Mouse (Mus musculus): ENCODE results near the gene Fcer2a. TPM values are rescaled to one million over a fixed set of nuclear protein-coding genes. Genes with fewer than 3 reads are reported as not detected.

Gene Fcer2a
- polyA plus RNA-seq, 1 experiment from 2014 or later, result 0.14 TPM

DNA sequence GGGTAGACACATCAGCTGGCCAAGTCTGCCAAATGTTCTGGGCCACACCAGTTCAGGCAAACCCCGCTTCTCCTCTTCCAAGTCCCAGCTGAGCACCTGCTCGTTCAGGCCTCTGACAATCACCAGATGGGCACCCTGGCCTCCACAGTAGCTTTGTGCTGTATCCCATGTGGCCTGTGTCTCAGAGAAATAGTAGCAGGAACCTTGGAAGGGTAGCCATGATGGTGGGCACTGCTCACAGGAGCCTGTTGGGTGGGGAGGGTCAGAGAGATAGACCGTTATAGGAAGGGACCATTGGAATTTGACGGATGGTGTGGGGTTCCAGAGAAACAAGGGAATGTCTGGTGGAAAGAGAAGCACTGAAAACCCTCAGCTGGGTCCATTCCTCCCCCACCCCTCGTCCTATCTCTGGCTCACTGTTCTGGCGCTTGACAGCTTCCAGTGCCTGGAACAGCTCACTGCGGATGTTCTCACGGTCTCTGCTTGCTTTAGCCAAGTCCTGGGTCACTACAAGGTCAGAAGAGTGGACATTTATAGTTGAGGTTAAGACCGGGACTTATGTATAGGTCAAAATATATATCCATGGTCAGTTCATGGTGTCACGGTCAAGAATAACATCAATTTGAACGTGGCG is 23.5 kb upstream of the Fcer2a start:
- ATAC-seq, result peak; percentile 53
- no peak for DNase-seq (ENCODE audit: low spot score)
- Histone ChIP-seq H3K9me3 (ENCODE audit: low read length) (no peaks in the 10 kb centered on the region), H3K9ac (replicated peaks; ENCODE audit: low read depth) (no peak overlapping the region), H3K4me3 (ENCODE audit: low read depth, low read length) (no peak overlapping the region), H3K27me3 (replicated peaks; ENCODE audit: insufficient read depth, low read length) (no peaks in the 10 kb centered on the region), H3K4me2 (replicated peaks; ENCODE audit: low read depth, low read length) (no peak overlapping the region), H3K27ac (ENCODE audit: low read length) (no peak overlapping the region), H3K36me3 (ENCODE audit: insufficient read depth, low read length) (no peaks in the 10 kb centered on the region), H3K4me1 (ENCODE audit: insufficient read depth, low read depth, low read length) (no peaks in the 10 kb centered on the region)
- WGBS, result 74% methylated on average over 12 of the region's 12 CpGs
- TF ChIP-seq CTCF (IDR thresholded peaks at IDR 0.05) (no peak), EP300 (IDR thresholded peaks at IDR 0.05) (no peak)

- no peaks in the 10 kb centered on the region for H3K4me1 ChIP-seq (ENCODE audit: insufficient read depth, low read depth, low read length)
- DNase-seq (ENCODE audit: low spot score), result peak; percentile 30
- no peaks in the 10 kb centered on the region for H3K36me3 ChIP-seq (ENCODE audit: insufficient read depth, low read length)
- no peak overlapping the region for H3K9ac ChIP-seq (replicated peaks; ENCODE audit: low read depth)
- ATAC-seq, result no peak
- TF ChIP-seq CTCF (IDR thresholded peaks at IDR 0.05), result no peak
- TF ChIP-seq EP300 (IDR thresholded peaks at IDR 0.05), result peak; percentile 57
- H3K27me3 ChIP-seq (replicated peaks; ENCODE audit: insufficient read depth, low read length), result no peaks in the 10 kb centered on the region
- H3K27ac ChIP-seq (ENCODE audit: low read length), result no peak overlapping the region
- 32% methylated on average over 2 of the region's 2 CpGs for WGBS
- H3K9me3 ChIP-seq (ENCODE audit: low read length), result no peaks in the 10 kb centered on the region
- H3K4me2 ChIP-seq (replicated peaks; ENCODE audit: low read depth, low read length), result no peak overlapping the region
- H3K4me3 ChIP-seq (ENCODE audit: low read depth, low read length), result no peak overlapping the region
These were observed 17.7 kb upstream of the Fcer2a start for GRCm38 (mm10) chr8:3711646-3712045.

GRCm38 (mm10) chr8:3710312-3710711 is 16.3 kb upstream of the Fcer2a start:
- Histone ChIP-seq H3K36me3 (ENCODE audit: insufficient read depth, low read length) (no peaks in the 10 kb centered on the region), H3K27ac (ENCODE audit: low read length) (no peak overlapping the region), H3K9ac (replicated peaks; ENCODE audit: low read depth) (no peak overlapping the region), H3K4me3 (ENCODE audit: low read depth, low read length) (no peak overlapping the region), H3K4me1 (ENCODE audit: insufficient read depth, low read depth, low read length) (no peaks in the 10 kb centered on the region), H3K4me2 (replicated peaks; ENCODE audit: low read depth, low read length) (no peak overlapping the region), H3K27me3 (replicated peaks; ENCODE audit: insufficient read depth, low read length) (no peaks in the 10 kb centered on the region), H3K9me3 (ENCODE audit: low read length) (no peaks in the 10 kb centered on the region)
- 65% methylated on average over 3 of the region's 3 CpGs for WGBS
- TF ChIP-seq EP300 (IDR thresholded peaks at IDR 0.05), result no peak
- TF ChIP-seq CTCF (IDR thresholded peaks at IDR 0.05), result no peak
- ATAC-seq, result no peak
- DNase-seq (ENCODE audit: low spot score), result no peak

DNA sequence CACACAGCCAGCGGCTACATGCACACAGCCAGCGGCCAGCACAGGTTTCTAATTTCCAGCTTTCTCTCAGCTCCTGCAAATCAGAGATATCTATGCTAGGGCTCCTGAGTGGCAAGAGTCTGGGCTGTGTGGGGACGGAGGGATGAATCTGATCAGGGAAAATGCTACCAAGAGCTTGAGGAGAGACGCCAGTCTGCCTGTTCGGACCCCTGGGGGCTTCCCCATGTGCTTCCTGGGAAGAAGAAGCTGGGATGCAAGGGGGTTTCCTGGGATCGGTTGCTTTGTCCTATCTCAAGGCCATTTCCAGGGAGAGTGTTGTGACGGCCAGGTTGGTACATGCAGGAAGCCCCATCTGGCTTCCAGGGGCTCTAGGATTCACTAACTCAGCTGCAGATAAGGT is 13.6 kb upstream of the Fcer2a start:
- no peak overlapping the region for H3K27ac ChIP-seq (ENCODE audit: low read length)
- DNase-seq (ENCODE audit: low spot score) (no peak), ATAC-seq (no peak)
- no peaks in the 10 kb centered on the region for H3K27me3 ChIP-seq (replicated peaks; ENCODE audit: insufficient read depth, low read length)
- H3K4me1 ChIP-seq (ENCODE audit: insufficient read depth, low read depth, low read length), result no peaks in the 10 kb centered on the region
- H3K4me2 ChIP-seq (replicated peaks; ENCODE audit: low read depth, low read length), result no peak overlapping the region
- TF ChIP-seq CTCF (IDR thresholded peaks at IDR 0.05), result no peak
- TF ChIP-seq EP300 (IDR thresholded peaks at IDR 0.05), result no peak
- no peaks in the 10 kb centered on the region for H3K9me3 ChIP-seq (ENCODE audit: low read length)
- WGBS, result 61% methylated on average over 7 of the region's 7 CpGs
- no peaks in the 10 kb centered on the region for H3K36me3 ChIP-seq (ENCODE audit: insufficient read depth, low read length)
- H3K9ac ChIP-seq (replicated peaks; ENCODE audit: low read depth), result no peak overlapping the region
- H3K4me3 ChIP-seq (ENCODE audit: low read depth, low read length), result no peak overlapping the region

- Histone ChIP-seq H3K4me1 (ENCODE audit: insufficient read depth, low read depth, low read length) (no peaks in the 10 kb centered on the region), H3K4me3 (ENCODE audit: low read depth, low read length) (no peak overlapping the region), H3K9me3 (ENCODE audit: low read length) (no peaks in the 10 kb centered on the region), H3K4me2 (replicated peaks; ENCODE audit: low read depth, low read length) (no peak overlapping the region), H3K27me3 (replicated peaks; ENCODE audit: insufficient read depth, low read length) (no peaks in the 10 kb centered on the region), H3K36me3 (ENCODE audit: insufficient read depth, low read length) (no peaks in the 10 kb centered on the region), H3K27ac (ENCODE audit: low read length) (no peak overlapping the region), H3K9ac (replicated peaks; ENCODE audit: low read depth) (no peak overlapping the region)
- ATAC-seq, result no peak
- TF ChIP-seq EP300 (IDR thresholded peaks at IDR 0.05) (no peak), CTCF (IDR thresholded peaks at IDR 0.05) (peak; percentile 55)
- 71% methylated on average over 4 of the region's 4 CpGs for WGBS
- no peak for DNase-seq (ENCODE audit: low spot score)
These were observed 11.7 kb upstream of the Fcer2a start for GRCm38 (mm10) chr8:3705711-3706110.

GRCm38 (mm10) chr8:3701491-3701890 is 7.5 kb upstream of the Fcer2a start:
- no peaks in the 10 kb centered on the region for H3K27me3 ChIP-seq (replicated peaks; ENCODE audit: insufficient read depth, low read length)
- no peaks in the 10 kb centered on the region for H3K9me3 ChIP-seq (ENCODE audit: low read length)
- no peak overlapping the region for H3K4me3 ChIP-seq (ENCODE audit: low read depth, low read length)
- no peak overlapping the region for H3K9ac ChIP-seq (replicated peaks; ENCODE audit: low read depth)
- ATAC-seq (no peak), DNase-seq (ENCODE audit: low spot score) (no peak)
- no peaks in the 10 kb centered on the region for H3K4me1 ChIP-seq (ENCODE audit: insufficient read depth, low read depth, low read length)
- WGBS, result 92% methylated on average over 1 of the region's 1 CpGs
- no peaks in the 10 kb centered on the region for H3K36me3 ChIP-seq (ENCODE audit: insufficient read depth, low read length)
- no peak overlapping the region for H3K4me2 ChIP-seq (replicated peaks; ENCODE audit: low read depth, low read length)
- no peak for TF ChIP-seq EP300 (IDR thresholded peaks at IDR 0.05)
- TF ChIP-seq CTCF (IDR thresholded peaks at IDR 0.05), result no peak
- no peak overlapping the region for H3K27ac ChIP-seq (ENCODE audit: low read length)

- Histone ChIP-seq H3K9ac (replicated peaks; ENCODE audit: low read depth) (no peak overlapping the region), H3K36me3 (ENCODE audit: insufficient read depth, low read length) (no peaks in the 10 kb centered on the region), H3K4me1 (ENCODE audit: insufficient read depth, low read depth, low read length) (no peaks in the 10 kb centered on the region), H3K27ac (ENCODE audit: low read length) (no peak overlapping the region), H3K4me3 (ENCODE audit: low read depth, low read length) (no peak overlapping the region), H3K27me3 (replicated peaks; ENCODE audit: insufficient read depth, low read length) (no peaks in the 10 kb centered on the region), H3K9me3 (ENCODE audit: low read length) (no peaks in the 10 kb centered on the region), H3K4me2 (replicated peaks; ENCODE audit: low read depth, low read length) (no peak overlapping the region)
- 52% methylated on average over 3 of the region's 3 CpGs for WGBS
- DNase-seq (ENCODE audit: low spot score) (peak; percentile 67), ATAC-seq (peak; percentile 70)
- TF ChIP-seq EP300 (IDR thresholded peaks at IDR 0.05), result no peak
- TF ChIP-seq CTCF (IDR thresholded peaks at IDR 0.05), result no peak
These were observed 3.2 kb downstream of the Fcer2a start for GRCm38 (mm10) chr8:3690774-3691173.
